Comparison of ENCODE assay signal across 10 mouse cellular contexts in genomic region chr5:64095342-64095993, GRCm38 (mm10). TPM values are rescaled to one million over a fixed set of nuclear protein-coding genes. Genes with fewer than 3 reads are reported as not detected.
DNase-seq lines count a peak whose midpoint lies in the region.
"Had no signal": no experiment of that assay in that cellular context is flagged by ENCODE, and none has a peak within 500 bp of the region (broad histone marks: within the 10 kb centered on the region; RNA-seq: fewer than 3 reads in every experiment).

No protein-coding gene starts in this region.

- intact Hi-C loops in left cerebral cortex, postnatal 14 days (cut with DNase I): no loop called here

- DNase-seq in thymus, postnatal 14 days: peak; percentile 28
- no peak for DNase-seq in thymus, postnatal 36 days
- DNase-seq in MEL-GATA-1-ER (ENCODE audit: extremely low read depth, low read depth): peak; percentile 56
- peak; percentile 38 for DNase-seq in liver
- peak; percentile 28 for DNase-seq in naive thymus-derived CD4-positive, alpha-beta T cell, adult 2 months (ENCODE audit: low read depth)
- no peak for DNase-seq in adrenal gland, postnatal 36 days
- DNase-seq in left cerebral cortex, postnatal 14 days (ENCODE audit: low spot score in 2 of 2): no peak
- DNase-seq: cerebellum, adult 18-20 months; kidney, postnatal 36 days; layer of hippocampus, postnatal 36 days had no signal

RNA-seq across cellular contexts. Expression of gene Pgm2, which starts 2.7 kb away (rescaled TPM):
- 10 to 100 TPM; 17.8 to 25.3 TPM for total RNA-seq in adrenal gland, postnatal 36 days (2021)
- total RNA-seq in left cerebral cortex, postnatal 14 days (2021): 10 to 100 TPM; 10.9 to 11.3 TPM

Comparison
In these comparisons a context has a peak if more than half of its experiments do, and no peak if none do; other contexts are left out.
1. DNase-seq: peak in thymus, postnatal 14 days (single experiment), MEL-GATA-1-ER (single experiment), liver (single experiment) and naive thymus-derived CD4-positive, alpha-beta T cell, adult 2 months (single experiment); none in thymus, postnatal 36 days (0 of 2), adrenal gland, postnatal 36 days (0 of 2) and left cerebral cortex, postnatal 14 days (0 of 2).